Mouse (Mus musculus) liver, postnatal 0 days (tissue): ENCODE data around the gene Rilp.
"Not testable (repeated sequence)": the region's sequence is repeated elsewhere in the genome, so short reads cannot be mapped to it uniquely, and the experiment has no call there.

Experiments used
- CTCF ChIP-seq: sonication (generic); IDR thresholded peaks from 2 replicates; pipeline ENCODE4 v1.5.1; 2016; ENCODE audit warnings: antibody characterized with exemption, low read depth
- EP300 ChIP-seq: IDR thresholded peaks from 2 replicates; pipeline ENCODE4 v1.6.1; 2016; ENCODE audit warnings: antibody characterized with exemption, low read depth, mild to moderate bottlenecking

DNA sequence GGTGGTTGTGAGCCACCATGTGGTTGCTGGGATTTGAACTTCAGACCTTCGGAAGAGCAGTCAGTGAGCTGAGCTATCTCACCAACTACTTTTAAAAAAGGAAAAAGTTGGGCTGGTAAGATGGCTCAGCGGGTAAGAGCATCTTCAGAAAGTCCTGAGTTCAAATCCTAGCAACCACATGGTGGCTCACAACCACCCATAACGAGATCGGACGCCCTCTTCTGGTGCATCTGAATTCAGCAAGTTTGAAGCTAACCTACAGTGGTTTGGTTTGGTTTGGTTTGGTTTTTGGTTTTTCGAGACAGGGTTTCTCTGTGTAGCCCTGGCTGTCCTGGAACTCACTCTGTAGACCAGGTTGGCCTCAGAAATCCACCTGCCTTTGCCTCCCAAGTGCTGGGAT, 46.1 kb downstream of the Rilp start:
- peak; percentile 39 for TF ChIP-seq CTCF
- TF ChIP-seq EP300: not testable (repeated sequence)
